Mouse (Mus musculus) B cell, adult 2 months (primary cell): ENCODE measurements around the gene Vmn2r62.
"Not testable (repeated sequence)": the region's sequence is repeated elsewhere in the genome, so short reads cannot be mapped to it uniquely, and the experiment has no call there.

Experiments used
- DNase-seq, 2 experiments: peaks; one replicate each; pipeline ENCODE4 v3.0.0; 2022

Gene Vmn2r62

GRCm38 (mm10) chr7:42793425-42793824 is at the start of gene Vmn2r62:
TSS of gene Vmn2r62 (minus strand) at chr7:42793525.
- DNase-seq: not testable (repeated sequence)

- DNase-seq: not testable (repeated sequence)
Observed at GRCm38 (mm10) chr7:42838366-42838765, 45.0 kb upstream of the Vmn2r62 start.

GRCm38 (mm10) chr7:42832221-42832620 is 38.9 kb upstream of the Vmn2r62 start:
- no peak for DNase-seq

GRCm38 (mm10) chr7:42749836-42750235 is 43.5 kb downstream of the Vmn2r62 start:
- DNase-seq: no peak

- DNase-seq: no peak
Observed at GRCm38 (mm10) chr7:42738536-42739210, 54.7 kb downstream of the Vmn2r62 start.

GRCm38 (mm10) chr7:42726917-42727316 is 66.4 kb downstream of the Vmn2r62 start, which contains the start of gene Gm17067:
TSS of gene Gm17067 (minus strand) at chr7:42727017.
- not testable (repeated sequence) for DNase-seq
